Mouse (Mus musculus) forebrain, postnatal 0 days (tissue): Measurements from ENCODE around the gene Cfap44. TPM values are rescaled to one million over a fixed set of nuclear protein-coding genes. Genes with fewer than 3 reads are reported as not detected.

Source experiments
- ATAC-seq: fragments of 200-750 bp; cut with Nextera tagmentation; 2 replicates; pipeline ENCODE4 v1.8.0; 2017; ENCODE audit warnings: mild to moderate bottlenecking, moderate library complexity
- DNase-seq: peaks from one replicate; pipeline ENCODE4 v3.0.0-alpha.2; 2015
- H3K27ac ChIP-seq: fragments of 300-500 bp; sonication (generic); 2 replicates; pipeline ENCODE4 v1.5.1; 2014; ENCODE audit warnings: low read depth, mild to moderate bottlenecking, antibody characterized with exemption, low read length, moderate library complexity, mixed read lengths
- H3K27me3 ChIP-seq: fragments of 300-500 bp; sonication (generic); 2 replicates; pipeline ENCODE4 v1.6.1; 2014; ENCODE audit warnings: mild to moderate bottlenecking, low read length, mixed read lengths; ENCODE audit not compliant: insufficient read depth
- H3K36me3 ChIP-seq: fragments of 300-500 bp; sonication (generic); 2 replicates; pipeline ENCODE4 v1.6.1; 2014; ENCODE audit warnings: mild to moderate bottlenecking, moderate library complexity; ENCODE audit not compliant: insufficient read depth
- H3K4me1 ChIP-seq: fragments of 300-500 bp; sonication (generic); 2 replicates; pipeline ENCODE4 v1.6.1; 2014; ENCODE audit warnings: antibody characterized with exemption; ENCODE audit not compliant: insufficient read depth
- H3K4me2 ChIP-seq: fragments of 300-500 bp; sonication (generic); 2 replicates; pipeline ENCODE4 v1.6.1; 2014; ENCODE audit warnings: low read depth, mild to moderate bottlenecking, moderate library complexity
- H3K4me3 ChIP-seq: fragments of 300-500 bp; sonication (generic); 2 replicates; pipeline ENCODE4 v1.5.1; 2014; ENCODE audit warnings: low read depth, low read length, mixed read lengths
- H3K9ac ChIP-seq: fragments of 300-500 bp; sonication (generic); 2 replicates; pipeline ENCODE4 v1.6.1; 2014; ENCODE audit warnings: mild to moderate bottlenecking
- H3K9me3 ChIP-seq: fragments of 300-500 bp; sonication (generic); 2 replicates; pipeline ENCODE4 v1.6.1; 2016; ENCODE audit warnings: low read length
- CTCF ChIP-seq: sonication (generic); IDR thresholded peaks from 2 replicates; pipeline ENCODE4 v1.5.1; 2016; ENCODE audit warnings: antibody characterized with exemption, control low read depth, low read depth
- WGBS: fragments of 180-500 bp; shearing (Covaris S2); extraction: QIAGEN DNeasy Blood & Tissue Kit; methylation state at CpG from one replicate; pipeline ENCODE4 v1.1.7; 2014; 5-methylcytosine and 5-hydroxymethylcytosine counted together
- polyA plus RNA-seq: library from polyadenylated mRNA; unstranded; fragments of >200 nt; fragmentation: Nextera tagmentation; extraction: Ambion mirVana; gene quantifications from 2 replicates; pipeline ENCODE4 v1.2.1, GENCODE M21; 2015
- total RNA-seq: library from RNA; depleted of rRNA; stranded (reverse); fragments of >200 nt; gene quantifications from 2 replicates; pipeline ENCODE4 v1.2.3, GENCODE M21; 2014

Cfap44 gene
- total and polyA plus RNA-seq, 2 experiments from 2014 or later = 2.5 to 9.6 TPM

DNA sequence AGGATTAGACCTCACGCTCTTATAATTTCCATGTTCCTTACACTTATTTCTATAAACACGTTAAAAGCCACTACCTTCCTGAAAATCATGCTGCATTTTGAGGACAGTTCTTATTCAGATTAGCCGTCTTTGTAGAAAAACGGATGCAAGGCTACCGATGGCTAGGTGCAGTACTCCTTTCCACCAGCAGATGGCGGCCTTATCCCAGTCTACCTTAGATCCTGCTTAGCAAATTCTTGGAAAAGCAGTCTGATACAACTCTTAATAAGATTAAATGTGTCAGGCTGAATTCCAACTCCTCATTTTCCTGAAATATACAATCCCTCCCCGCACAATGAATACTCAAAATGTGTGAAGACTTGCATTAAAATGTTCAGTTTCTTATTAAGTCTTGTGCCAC, 89.5 kb downstream of the Cfap44 start:
- ATAC-seq = peak; percentile 65; the same call in 1 of the 2 replicates

DNA sequence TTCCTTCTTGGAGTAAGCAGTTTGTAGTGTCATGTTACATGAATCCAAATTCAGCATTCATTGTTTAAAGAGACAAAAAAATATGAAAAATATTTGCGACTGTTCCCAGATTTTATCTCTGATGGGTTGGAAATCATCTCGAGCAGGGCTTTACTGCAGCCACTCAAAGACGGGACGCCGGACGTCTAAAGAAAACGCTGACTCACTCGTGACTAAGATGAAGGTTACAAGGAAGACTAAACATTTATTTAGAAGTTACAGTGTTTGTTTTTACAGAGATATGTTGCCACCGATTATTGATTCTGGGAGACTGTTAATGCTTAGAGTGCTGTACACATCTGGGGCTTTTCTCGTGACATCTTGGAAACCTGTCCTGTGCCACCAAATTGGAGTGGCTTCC, 90.2 kb downstream of the Cfap44 start:
- Histone ChIP-seq H3K4me1 (no peaks in the 10 kb centered on the region), H3K27me3 (no peaks in the 10 kb centered on the region), H3K27ac (no peak overlapping the region), H3K36me3 (no peaks in the 10 kb centered on the region), H3K9ac (no peak overlapping the region), H3K4me2 (no peak overlapping the region), H3K4me3 (no peak overlapping the region), H3K9me3 (no peaks in the 10 kb centered on the region)
- DNase-seq (no peak), ATAC-seq (no peak)
- 74% methylated on average over 10 of the region's 10 CpGs for WGBS
- TF ChIP-seq CTCF = no peak

More for the DNA sequence above, 89.5 kb downstream of the Cfap44 start:
- Histone ChIP-seq H3K27ac (no peak overlapping the region), H3K36me3 (no peaks in the 10 kb centered on the region), H3K4me1 (no peaks in the 10 kb centered on the region), H3K27me3 (no peaks in the 10 kb centered on the region), H3K9me3 (no peaks in the 10 kb centered on the region), H3K4me3 (no peak overlapping the region), H3K9ac (no peak overlapping the region), H3K4me2 (no peak overlapping the region)
- TF ChIP-seq CTCF = peak; percentile 99
- 4% methylated on average over 7 of the region's 7 CpGs for WGBS
- peak; percentile 92 for DNase-seq

DNA sequence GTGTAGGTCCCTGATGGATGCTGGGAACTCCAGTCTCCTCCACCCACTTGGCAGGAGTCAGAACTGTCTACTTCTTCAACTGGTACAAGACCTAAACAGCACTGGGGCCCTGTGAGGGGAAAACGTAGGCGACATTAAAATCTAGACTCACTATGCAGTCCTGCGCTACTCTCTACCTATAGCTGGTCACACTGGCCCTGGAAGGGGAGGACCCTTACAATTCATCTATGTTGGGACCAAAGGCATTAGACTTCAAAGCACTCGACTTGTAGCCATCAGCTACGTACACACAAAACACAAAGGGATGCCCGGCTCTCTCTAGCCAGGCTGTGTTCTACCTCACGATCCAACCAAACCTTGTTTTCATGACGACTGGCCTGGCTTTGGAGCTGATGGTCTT, 91.1 kb downstream of the Cfap44 start:
- Histone ChIP-seq H3K9me3 (no peaks in the 10 kb centered on the region), H3K4me1 (no peaks in the 10 kb centered on the region), H3K4me2 (no peak overlapping the region), H3K36me3 (no peaks in the 10 kb centered on the region), H3K4me3 (no peak overlapping the region), H3K27me3 (no peaks in the 10 kb centered on the region), H3K9ac (no peak overlapping the region), H3K27ac (no peak overlapping the region)
- ATAC-seq (no peak), DNase-seq (no peak)
- TF ChIP-seq CTCF = no peak
- 66% methylated on average over 8 of the region's 8 CpGs for WGBS

DNA sequence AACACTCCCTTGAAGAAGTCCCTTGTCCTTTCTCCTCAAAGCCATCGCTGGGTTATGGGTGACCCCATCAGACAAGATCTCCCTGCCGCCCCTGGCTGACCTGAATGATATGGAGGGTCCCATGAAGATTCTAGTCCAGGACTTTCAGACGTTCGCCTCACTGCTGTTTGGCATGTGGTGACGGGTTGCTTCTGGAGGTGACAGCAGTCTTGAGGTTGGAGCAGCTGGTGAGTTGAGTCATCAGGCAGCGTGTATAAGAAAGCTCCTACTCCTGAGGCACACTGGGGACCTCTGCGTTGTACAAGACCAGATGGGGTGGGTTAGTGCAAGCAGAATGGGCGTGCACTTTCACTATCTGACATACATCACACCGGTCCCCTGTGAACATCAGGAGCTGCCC, 92.0 kb downstream of the Cfap44 start:
- 75% methylated on average over 9 of the region's 9 CpGs for WGBS
- no peak overlapping the region for H3K27ac ChIP-seq
- DNase-seq (no peak), ATAC-seq (no peak)
- H3K9ac ChIP-seq = no peak overlapping the region
- no peaks in the 10 kb centered on the region for H3K4me1 ChIP-seq
- H3K27me3 ChIP-seq = no peaks in the 10 kb centered on the region
- H3K4me2 ChIP-seq = no peak overlapping the region
- H3K9me3 ChIP-seq = no peaks in the 10 kb centered on the region
- no peak overlapping the region for H3K4me3 ChIP-seq
- TF ChIP-seq CTCF = no peak
- no peaks in the 10 kb centered on the region for H3K36me3 ChIP-seq

- H3K9me3 ChIP-seq = no peaks in the 10 kb centered on the region
- no peak for TF ChIP-seq CTCF
- H3K4me3 ChIP-seq = no peak overlapping the region
- H3K27ac ChIP-seq = no peak overlapping the region
- 64% methylated on average over 13 of the region's 13 CpGs for WGBS
- H3K9ac ChIP-seq = no peak overlapping the region
- peak; percentile 0 for DNase-seq
- no peaks in the 10 kb centered on the region for H3K27me3 ChIP-seq
- H3K4me1 ChIP-seq = no peaks in the 10 kb centered on the region
- no peak for ATAC-seq
- no peak overlapping the region for H3K4me2 ChIP-seq
- no peaks in the 10 kb centered on the region for H3K36me3 ChIP-seq
Observed at GRCm38 (mm10) chr16:44487194-44487593, 92.6 kb downstream of the Cfap44 start.

GRCm38 (mm10) chr16:44491051-44491450, 96.5 kb downstream of the Cfap44 start:
- no peak for TF ChIP-seq CTCF
- no peak overlapping the region for H3K4me2 ChIP-seq
- WGBS = 90% methylated on average over 9 of the region's 9 CpGs
- no peaks in the 10 kb centered on the region for H3K9me3 ChIP-seq
- no peak overlapping the region for H3K4me3 ChIP-seq
- no peaks in the 10 kb centered on the region for H3K27me3 ChIP-seq
- H3K4me1 ChIP-seq = no peaks in the 10 kb centered on the region
- H3K9ac ChIP-seq = no peak overlapping the region
- no peaks in the 10 kb centered on the region; the same call in 1 of the 2 replicates for H3K36me3 ChIP-seq
- no peak overlapping the region for H3K27ac ChIP-seq
- no peak for DNase-seq
- ATAC-seq = no peak

DNA sequence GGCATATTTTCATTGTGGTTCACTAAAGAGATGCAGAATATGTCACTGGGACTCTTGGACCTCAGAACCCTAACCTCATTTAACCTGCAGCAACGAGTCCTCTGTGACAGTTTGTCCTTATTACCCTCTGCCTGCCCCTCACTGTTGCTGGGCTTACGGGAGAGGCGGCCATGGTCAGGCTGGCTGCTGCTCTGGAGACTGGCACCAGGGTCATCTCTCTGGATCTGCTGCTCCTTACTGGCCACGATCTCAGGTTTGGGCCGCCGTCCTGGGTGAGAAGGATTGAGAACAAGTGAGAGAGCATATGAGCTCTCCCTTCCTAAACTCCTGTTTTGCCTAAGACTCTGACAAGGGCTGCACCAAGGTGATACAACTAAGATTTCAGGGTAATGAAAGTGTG, 97.6 kb downstream of the Cfap44 start:
- Histone ChIP-seq H3K4me3 (no peak overlapping the region), H3K27me3 (no peaks in the 10 kb centered on the region), H3K36me3 (no peaks in the 10 kb centered on the region; the same call in 1 of the 2 replicates), H3K9me3 (no peaks in the 10 kb centered on the region), H3K27ac (no peak overlapping the region), H3K9ac (no peak overlapping the region), H3K4me2 (no peak overlapping the region), H3K4me1 (no peaks in the 10 kb centered on the region)
- ATAC-seq (no peak), DNase-seq (no peak)
- 90% methylated on average over 6 of the region's 6 CpGs for WGBS
- no peak for TF ChIP-seq CTCF

- Histone ChIP-seq H3K4me1 (no peaks in the 10 kb centered on the region), H3K27me3 (no peaks in the 10 kb centered on the region), H3K4me3 (no peak overlapping the region), H3K9ac (no peak overlapping the region), H3K36me3 (no peaks in the 10 kb centered on the region; the same call in 1 of the 2 replicates), H3K4me2 (no peak overlapping the region), H3K9me3 (no peaks in the 10 kb centered on the region), H3K27ac (no peak overlapping the region)
- 88% methylated on average over 9 of the region's 9 CpGs for WGBS
- DNase-seq (no peak), ATAC-seq (no peak)
- TF ChIP-seq CTCF = no peak
Observed at GRCm38 (mm10) chr16:44492706-44493105, 98.1 kb downstream of the Cfap44 start.
